Mouse (Mus musculus): ENCODE data around the gene Serpina1e. TPM values are rescaled to one million over a fixed set of nuclear protein-coding genes. Genes with fewer than 3 reads are reported as not detected.

Gene Serpina1e
- polyA plus RNA-seq, 1 experiment: 0.53 TPM

DNA sequence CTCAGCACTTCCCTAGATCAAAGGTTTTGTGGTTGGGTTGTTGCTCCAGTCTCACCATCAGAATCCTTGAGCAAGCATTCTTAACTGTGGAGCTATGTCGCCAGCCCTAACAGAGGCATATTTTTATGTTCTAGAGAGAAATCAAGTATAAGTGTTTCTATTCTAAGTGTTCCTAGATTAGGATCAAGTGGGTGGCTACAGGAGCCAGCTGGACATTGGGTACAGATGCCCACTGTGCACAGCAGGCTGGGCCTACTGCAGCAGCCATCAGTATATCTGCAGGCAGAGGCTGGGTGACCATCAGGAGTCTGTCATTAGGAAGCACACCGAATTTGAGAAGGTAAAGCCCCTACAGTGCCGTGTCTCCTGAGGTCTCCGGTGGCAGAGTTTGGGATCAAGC, 12.3 kb upstream of the Serpina1e start:
- Histone ChIP-seq H3K4me2 (ENCODE audit: low read depth) (no peak overlapping the region), H3ac (ENCODE audit: control insufficient read depth, insufficient read length) (no peak overlapping the region), H3K36me3 (ENCODE audit: control insufficient read depth, insufficient read depth) (no peaks in the 10 kb centered on the region), H3K79me2 (ENCODE audit: control insufficient read depth, insufficient read depth) (no peaks in the 10 kb centered on the region), H3K27me3 (ENCODE audit: control insufficient read depth, insufficient read depth, insufficient read length) (no peaks in the 10 kb centered on the region), H3K4me3 (no peak overlapping the region)
- TF ChIP-seq POLR2A (IDR thresholded peaks at IDR 0.05; ENCODE audit: insufficient read length, low read depth) (no peak), CEBPB (IDR thresholded peaks at IDR 0.05; ENCODE audit: insufficient read depth, poor library complexity, severe bottlenecking) (no peak), TCF3 (IDR thresholded peaks at IDR 0.05; ENCODE audit: insufficient read length, low read depth) (no peak), SRF (IDR thresholded peaks at IDR 0.05; ENCODE audit: control insufficient read depth, insufficient read length, low read depth) (no peak), MYOG (IDR thresholded peaks at IDR 0.05; ENCODE audit: control insufficient read depth in 1 of 3, insufficient read depth in 1 of 3, insufficient read length in 2 of 3, low read depth in 2 of 3) (no peak), REST (IDR thresholded peaks at IDR 0.05; ENCODE audit: insufficient read depth, insufficient read length) (no peak), POLR2AphosphoS2 (IDR thresholded peaks at IDR 0.05; ENCODE audit: insufficient read length, low read depth) (no peak), TCF12 (IDR thresholded peaks at IDR 0.05; ENCODE audit: insufficient read depth, poor library complexity, severe bottlenecking) (no peak), MYOD1 (IDR thresholded peaks at IDR 0.05; ENCODE audit: control insufficient read depth in 1 of 3, insufficient read length in 2 of 3, low read depth in 2 of 3) (no peak), MAX (IDR thresholded peaks at IDR 0.05; ENCODE audit: low read depth) (no peak), E2F4 (IDR thresholded peaks at IDR 0.05; ENCODE audit: insufficient read depth) (no peak), USF1 (IDR thresholded peaks at IDR 0.05; ENCODE audit: low read depth) (no peak)

DNA sequence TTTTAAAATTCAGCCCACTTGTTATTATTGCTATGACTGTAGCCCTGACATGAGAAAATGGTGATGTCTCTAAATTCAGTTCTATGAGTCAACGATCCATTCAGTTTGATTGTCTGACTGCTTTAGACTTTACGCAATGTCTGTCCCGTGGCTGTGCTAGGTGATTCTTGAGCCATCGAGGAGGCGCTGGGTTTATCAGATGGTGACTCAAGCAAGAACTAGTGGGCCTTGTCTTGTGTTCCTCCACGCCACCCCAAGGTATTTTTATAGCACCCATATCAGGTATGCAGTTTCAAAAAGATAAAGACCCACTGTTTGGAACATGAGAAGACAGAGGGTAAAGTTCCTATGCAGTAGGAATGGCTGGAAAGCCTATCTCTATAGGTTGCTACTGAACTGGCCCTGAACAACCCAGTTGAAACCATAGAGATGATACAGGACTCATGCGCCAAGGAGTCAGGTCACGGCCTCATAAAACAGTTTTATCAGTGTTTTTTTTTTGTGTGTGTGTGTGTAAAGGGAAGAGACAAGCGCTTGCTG, 10.9 kb upstream of the Serpina1e start:
- Histone ChIP-seq H3ac (ENCODE audit: control insufficient read depth, insufficient read length) (no peak overlapping the region), H3K4me3 (no peak overlapping the region), H3K27me3 (ENCODE audit: control insufficient read depth, insufficient read depth, insufficient read length) (no peaks in the 10 kb centered on the region), H3K79me2 (ENCODE audit: control insufficient read depth, insufficient read depth) (no peaks in the 10 kb centered on the region), H3K4me2 (ENCODE audit: low read depth) (no peak overlapping the region), H3K36me3 (ENCODE audit: control insufficient read depth, insufficient read depth) (no peaks in the 10 kb centered on the region)
- no peak for TF ChIP-seq CEBPB (IDR thresholded peaks at IDR 0.05; ENCODE audit: insufficient read depth, poor library complexity, severe bottlenecking)
- TF ChIP-seq E2F4 (IDR thresholded peaks at IDR 0.05; ENCODE audit: insufficient read depth): no peak
- TF ChIP-seq MYOD1 (IDR thresholded peaks at IDR 0.05; ENCODE audit: control insufficient read depth in 1 of 3, insufficient read length in 2 of 3, low read depth in 2 of 3): no peak
- TF ChIP-seq POLR2A (IDR thresholded peaks at IDR 0.05; ENCODE audit: insufficient read length, low read depth): no peak
- no peak for TF ChIP-seq REST (IDR thresholded peaks at IDR 0.05; ENCODE audit: insufficient read depth, insufficient read length)
- no peak for TF ChIP-seq TCF3 (IDR thresholded peaks at IDR 0.05; ENCODE audit: insufficient read length, low read depth)
- no peak for TF ChIP-seq TCF12 (IDR thresholded peaks at IDR 0.05; ENCODE audit: insufficient read depth, poor library complexity, severe bottlenecking)
- TF ChIP-seq MAX (IDR thresholded peaks at IDR 0.05; ENCODE audit: low read depth): no peak
- TF ChIP-seq MYOG (IDR thresholded peaks at IDR 0.05; ENCODE audit: control insufficient read depth in 1 of 3, insufficient read depth in 1 of 3, insufficient read length in 2 of 3, low read depth in 2 of 3): no peak
- TF ChIP-seq USF1 (IDR thresholded peaks at IDR 0.05; ENCODE audit: low read depth): no peak
- no peak for TF ChIP-seq SRF (IDR thresholded peaks at IDR 0.05; ENCODE audit: control insufficient read depth, insufficient read length, low read depth)
- no peak for TF ChIP-seq POLR2AphosphoS2 (IDR thresholded peaks at IDR 0.05; ENCODE audit: insufficient read length, low read depth)

DNA sequence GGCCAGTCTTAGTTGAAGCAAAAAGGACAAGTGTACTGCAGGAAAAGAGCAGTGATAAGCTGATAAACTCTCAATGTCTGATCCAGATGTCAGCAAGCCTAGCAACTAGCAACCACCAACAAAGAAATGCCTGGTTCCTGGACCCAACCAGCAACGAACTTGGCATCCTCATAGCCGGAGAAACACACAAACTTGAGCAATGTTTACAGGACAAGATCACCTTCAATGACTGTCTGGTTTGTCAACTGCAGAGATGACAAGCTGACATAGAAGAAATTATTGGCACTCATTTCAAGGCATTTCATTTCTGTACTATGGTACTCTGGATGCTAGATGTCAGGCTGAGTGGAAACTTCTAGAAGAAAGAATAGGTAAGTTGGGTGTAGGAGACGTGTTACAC, 8.0 kb upstream of the Serpina1e start:
- Histone ChIP-seq H3ac (ENCODE audit: control insufficient read depth, insufficient read length) (no peak overlapping the region), H3K4me2 (ENCODE audit: low read depth) (no peak overlapping the region), H3K27me3 (ENCODE audit: control insufficient read depth, insufficient read depth, insufficient read length) (no peaks in the 10 kb centered on the region), H3K36me3 (ENCODE audit: control insufficient read depth, insufficient read depth) (no peaks in the 10 kb centered on the region), H3K79me2 (ENCODE audit: control insufficient read depth, insufficient read depth) (no peaks in the 10 kb centered on the region), H3K4me3 (no peak overlapping the region)
- TF ChIP-seq REST (IDR thresholded peaks at IDR 0.05; ENCODE audit: insufficient read depth, insufficient read length): no peak
- TF ChIP-seq POLR2A (IDR thresholded peaks at IDR 0.05; ENCODE audit: insufficient read length, low read depth): no peak
- no peak for TF ChIP-seq TCF12 (IDR thresholded peaks at IDR 0.05; ENCODE audit: insufficient read depth, poor library complexity, severe bottlenecking)
- no peak for TF ChIP-seq MAX (IDR thresholded peaks at IDR 0.05; ENCODE audit: low read depth)
- TF ChIP-seq E2F4 (IDR thresholded peaks at IDR 0.05; ENCODE audit: insufficient read depth): no peak
- no peak for TF ChIP-seq POLR2AphosphoS2 (IDR thresholded peaks at IDR 0.05; ENCODE audit: insufficient read length, low read depth)
- TF ChIP-seq MYOD1 (IDR thresholded peaks at IDR 0.05; ENCODE audit: control insufficient read depth in 1 of 3, insufficient read length in 2 of 3, low read depth in 2 of 3): no peak

DNA sequence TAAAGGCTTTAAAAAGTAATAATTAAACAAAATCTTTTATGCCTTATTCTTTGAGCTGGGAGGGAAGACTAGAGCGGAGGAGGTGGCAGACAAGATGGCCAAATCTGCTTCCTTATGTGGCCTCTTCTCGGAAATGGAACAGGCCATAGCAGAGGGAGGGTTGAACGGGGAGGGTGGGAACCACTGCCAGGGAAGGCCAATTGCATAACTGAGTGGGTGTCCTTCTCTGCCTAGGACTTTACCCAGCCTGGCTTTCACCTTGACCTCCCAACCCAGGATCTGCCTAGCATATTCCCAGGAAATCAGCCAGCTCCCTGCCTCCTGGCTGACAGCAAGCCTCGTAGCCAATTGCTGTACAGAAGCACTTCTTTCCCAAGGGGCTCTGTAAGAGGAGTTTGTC, 4.5 kb upstream of the Serpina1e start:
- no peak overlapping the region for H3ac ChIP-seq (ENCODE audit: control insufficient read depth, insufficient read length)
- peak overlapping the region; percentile 58 for H3K4me2 ChIP-seq (ENCODE audit: low read depth)
- TF ChIP-seq USF1 (IDR thresholded peaks at IDR 0.05; ENCODE audit: low read depth): no peak
- no peak for TF ChIP-seq CEBPB (IDR thresholded peaks at IDR 0.05; ENCODE audit: insufficient read depth, poor library complexity, severe bottlenecking)
- no peak for TF ChIP-seq TCF12 (IDR thresholded peaks at IDR 0.05; ENCODE audit: insufficient read depth, poor library complexity, severe bottlenecking)
- TF ChIP-seq REST (IDR thresholded peaks at IDR 0.05; ENCODE audit: insufficient read depth, insufficient read length): no peak
- TF ChIP-seq TCF3 (IDR thresholded peaks at IDR 0.05; ENCODE audit: insufficient read length, low read depth): no peak
- TF ChIP-seq POLR2AphosphoS2 (IDR thresholded peaks at IDR 0.05; ENCODE audit: insufficient read length, low read depth): no peak
- TF ChIP-seq POLR2A (IDR thresholded peaks at IDR 0.05; ENCODE audit: insufficient read length, low read depth): no peak
- no peak for TF ChIP-seq MYOG (IDR thresholded peaks at IDR 0.05; ENCODE audit: control insufficient read depth in 1 of 3, insufficient read depth in 1 of 3, insufficient read length in 2 of 3, low read depth in 2 of 3)
- no peak for TF ChIP-seq MAX (IDR thresholded peaks at IDR 0.05; ENCODE audit: low read depth)
- no peak for TF ChIP-seq E2F4 (IDR thresholded peaks at IDR 0.05; ENCODE audit: insufficient read depth)
- no peak for TF ChIP-seq SRF (IDR thresholded peaks at IDR 0.05; ENCODE audit: control insufficient read depth, insufficient read length, low read depth)
- TF ChIP-seq MYOD1 (IDR thresholded peaks at IDR 0.05; ENCODE audit: control insufficient read depth in 1 of 3, insufficient read length in 2 of 3, low read depth in 2 of 3): no peak
- no peak overlapping the region for H3K4me3 ChIP-seq
- no peaks in the 10 kb centered on the region for H3K36me3 ChIP-seq (ENCODE audit: control insufficient read depth, insufficient read depth)
- no peaks in the 10 kb centered on the region for H3K79me2 ChIP-seq (ENCODE audit: control insufficient read depth, insufficient read depth)
- H3K27me3 ChIP-seq (ENCODE audit: control insufficient read depth, insufficient read depth, insufficient read length): no peaks in the 10 kb centered on the region

Data from myocyte (in vitro differentiated cells).